Mouse (Mus musculus): ENCODE measurements at regions not wholly inside any gene's neighbourhood (a gene's known extent, or its start where the extent isn't known, plus 50 kb on each side); places are given as distances from the start of the nearest gene placed in this dataset.
A peak's percentile ranks its signal among the peaks of the same experiment; 100 is the strongest.
"Not testable (repeated sequence)": the region's sequence is repeated elsewhere in the genome, so short reads cannot be mapped to it uniquely, and the experiment has no call there.

DNA sequence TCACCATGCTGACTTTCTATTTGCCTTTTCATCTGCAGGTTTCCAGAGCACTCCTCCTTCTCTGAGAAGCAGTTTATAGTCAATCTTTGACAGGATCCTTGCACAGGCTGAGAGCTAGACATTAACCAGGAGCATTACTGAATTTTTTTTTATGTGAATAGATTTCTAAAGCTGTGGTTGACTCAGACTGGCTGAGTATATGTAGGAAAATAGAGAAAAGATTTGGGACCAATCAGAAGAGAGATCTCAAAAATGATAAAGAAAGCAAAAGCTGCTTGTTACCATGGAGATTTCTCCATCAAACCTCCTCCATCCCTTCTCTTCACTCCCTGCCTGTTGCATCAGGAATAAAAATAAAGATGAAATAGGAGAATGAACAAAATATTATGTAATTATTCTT is 731.2 kb upstream of the Ndn start:
- intact Hi-C loops (cut with DNase I): no loop called here
- no peak for DNase-seq

DNA sequence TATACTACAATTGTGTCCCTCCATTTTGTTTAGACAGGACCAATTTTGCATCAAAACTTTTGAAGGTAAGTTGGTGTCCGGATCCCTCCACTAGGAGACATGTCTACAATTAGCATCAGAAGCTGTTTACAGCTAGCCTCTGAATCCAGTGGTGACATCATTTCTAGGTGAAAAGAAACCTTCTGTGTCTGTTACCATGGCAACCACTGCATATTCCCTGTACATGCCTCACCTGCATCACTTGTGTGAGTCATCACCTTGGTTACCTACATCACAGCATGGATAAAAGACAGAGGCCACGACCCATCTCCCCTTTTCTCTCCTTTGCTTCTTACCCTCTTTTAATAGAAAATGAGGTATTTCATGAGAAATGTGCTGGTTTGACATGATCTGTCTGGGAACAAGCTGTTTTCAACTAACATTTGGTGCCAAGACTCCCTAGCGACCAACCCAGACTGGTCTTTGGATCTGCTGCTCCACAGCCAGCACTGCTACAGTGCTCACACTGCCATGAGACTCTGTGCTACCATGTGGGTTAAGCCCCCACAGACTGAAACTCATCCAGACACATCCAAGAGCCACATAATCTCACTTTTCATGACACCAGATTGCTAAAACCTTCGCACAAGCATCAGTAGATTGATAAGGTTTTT is 701.4 kb upstream of the Ndn start:
- no peak for DNase-seq
- intact Hi-C loops (cut with DNase I): no loop called here

DNA sequence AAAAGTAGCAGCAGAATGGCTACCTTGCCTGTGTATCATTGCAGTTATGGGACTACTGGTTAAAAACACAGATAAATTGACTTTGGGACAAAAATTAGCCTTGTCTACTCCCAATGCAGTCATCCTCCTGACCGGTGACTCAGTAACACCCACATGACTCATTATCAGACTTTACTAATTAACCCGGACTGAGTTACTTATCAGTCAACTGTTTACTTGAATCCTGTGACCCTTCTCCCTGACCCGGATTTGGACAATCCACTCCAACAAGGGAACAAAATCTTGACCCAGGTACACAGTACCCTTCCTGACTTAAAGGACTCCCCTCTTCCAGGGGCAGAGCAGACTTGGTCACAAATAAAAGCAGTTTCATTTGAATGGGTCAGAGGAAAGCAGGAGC is 688.3 kb upstream of the Ndn start:
- intact Hi-C loops (cut with DNase I): loop anchor here (10.0 kb wide), 1 partner anchor 57 kb away; no protein-coding TSS in a partner anchor
- DNase-seq: no peak

DNA sequence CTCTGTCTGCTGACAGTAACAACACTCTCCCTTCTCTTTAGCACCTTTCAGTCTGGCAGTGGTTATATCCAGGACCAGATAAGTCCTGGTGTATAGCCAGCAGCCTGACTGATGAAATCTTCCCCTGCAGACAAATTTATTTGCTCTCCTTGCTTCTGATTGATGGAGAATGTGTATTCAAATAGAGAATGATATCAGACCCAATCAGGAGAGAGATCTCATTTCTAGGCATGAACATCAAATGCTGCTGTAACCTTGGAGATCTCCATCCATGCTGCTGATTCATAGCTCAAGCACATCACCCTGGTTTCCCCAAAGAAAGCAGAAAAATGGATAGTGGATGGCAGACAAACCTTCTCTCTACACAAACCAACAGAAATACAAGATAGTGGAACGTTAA is 663.3 kb upstream of the Ndn start:
- no peak for DNase-seq
- intact Hi-C loops (cut with DNase I): no loop called here

DNA sequence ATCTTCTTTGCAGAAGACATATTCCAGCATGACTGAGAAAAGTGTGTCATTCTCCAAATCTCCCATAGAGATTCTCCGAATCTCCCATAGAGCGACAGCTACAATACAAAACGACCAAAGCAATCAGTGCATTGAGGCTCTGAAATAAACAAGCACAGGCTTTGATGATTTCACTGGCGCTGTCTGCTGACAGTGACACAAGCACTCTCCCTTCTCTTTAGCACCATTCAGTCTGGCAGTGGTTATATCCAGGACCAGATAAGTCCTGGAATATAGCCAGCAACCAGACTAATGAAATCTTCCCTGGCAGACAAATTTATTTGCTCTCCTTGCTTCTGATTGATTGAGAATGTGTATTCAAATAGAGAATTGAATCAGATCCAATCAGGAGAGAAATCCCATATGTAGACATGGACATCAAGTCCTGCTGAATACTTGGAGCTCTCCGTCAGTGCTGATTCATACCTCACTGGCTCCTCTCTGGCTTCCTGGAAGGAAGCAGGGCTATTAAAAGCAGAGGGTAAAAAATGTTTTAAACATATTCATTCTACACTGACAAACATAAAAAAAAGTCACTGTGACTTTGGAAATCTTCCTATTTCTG is 661.2 kb upstream of the Ndn start:
- intact Hi-C loops (cut with DNase I): no loop called here
- no peak for DNase-seq

DNA sequence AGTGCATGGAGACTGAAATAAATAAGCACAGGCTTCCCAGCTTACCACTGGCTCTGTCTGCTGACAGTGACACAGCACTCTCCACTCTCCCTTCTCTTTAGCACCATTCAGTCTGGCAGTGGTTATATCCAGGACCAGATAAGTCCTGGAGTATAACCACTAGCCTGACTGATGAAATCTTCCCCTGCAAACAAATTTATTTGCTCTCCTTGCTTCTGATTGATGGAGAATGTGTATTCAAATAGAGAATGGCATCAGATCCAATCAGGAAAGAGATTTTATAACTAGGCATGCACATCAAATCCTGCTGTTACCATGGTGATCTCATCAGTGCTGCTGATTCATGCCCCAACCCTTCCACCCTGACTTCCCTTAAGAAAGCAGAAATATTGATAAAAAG is 620.2 kb upstream of the Ndn start:
- DNase-seq: no peak

DNA sequence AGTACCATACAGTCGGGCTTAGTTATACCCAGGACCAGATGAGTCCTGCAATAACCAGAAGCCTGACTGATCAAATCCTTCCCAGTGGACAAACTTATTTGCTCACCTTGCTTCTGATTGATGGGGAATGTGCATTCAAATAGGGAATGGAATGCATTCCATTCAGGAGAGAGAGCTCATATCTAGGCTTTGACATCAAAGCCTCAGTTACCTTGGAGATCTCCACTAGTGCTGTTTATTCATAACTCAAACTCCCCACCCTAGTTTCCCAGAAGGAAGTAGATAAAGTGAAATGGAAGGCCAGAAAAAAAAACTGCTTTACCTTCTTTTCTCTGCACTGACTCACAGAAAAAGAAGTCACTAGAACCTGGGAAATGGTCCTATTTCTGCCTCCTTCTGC is 608.9 kb upstream of the Ndn start:
- intact Hi-C loops (cut with DNase I): no loop called here
- no peak for DNase-seq

More for the DNA sequence above, 620.2 kb upstream of the Ndn start:
- intact Hi-C loops (cut with DNase I): no loop called here

DNA sequence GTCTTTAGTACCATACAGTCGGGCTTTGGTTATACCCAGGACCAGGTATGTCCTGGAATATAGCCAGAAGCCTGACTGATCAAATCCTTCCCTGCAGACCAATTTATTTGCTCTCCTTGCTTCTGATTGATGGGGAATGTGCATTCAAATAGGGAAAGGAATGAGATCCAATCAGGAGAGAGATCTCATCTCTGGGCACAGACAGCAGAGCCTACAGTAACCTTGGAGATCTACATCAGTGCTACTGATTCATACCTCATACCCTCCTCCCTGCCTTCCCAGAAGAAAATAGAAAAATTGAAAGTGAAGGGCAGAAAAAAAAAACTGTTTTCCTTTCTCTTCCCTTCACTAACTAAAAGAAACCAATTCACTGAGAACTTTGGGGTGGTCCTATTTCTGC is 607.0 kb upstream of the Ndn start:
- DNase-seq; intact Hi-C loops (cut with DNase I): not testable (repeated sequence)

DNA sequence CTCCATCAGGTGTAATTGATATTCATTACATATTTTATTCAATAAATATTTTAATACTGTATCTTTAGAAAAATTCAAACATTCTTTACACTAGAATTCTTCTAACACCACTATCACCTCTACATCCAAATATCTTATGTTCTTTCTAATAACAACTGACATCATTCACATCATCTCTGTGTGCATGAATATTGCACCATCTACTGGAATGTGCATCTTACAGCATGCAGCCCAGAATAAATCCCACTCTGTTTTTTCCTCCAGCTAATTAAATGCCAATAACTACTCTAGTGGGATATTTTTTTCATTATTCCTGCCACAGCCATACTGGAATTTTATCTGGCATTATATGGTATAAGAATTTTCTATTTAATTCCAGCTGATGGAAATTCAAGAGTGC is 576.5 kb upstream of the Ndn start:
- intact Hi-C loops (cut with DNase I): loop anchor here (5.0 kb wide), 1 partner anchor 313 kb away; no protein-coding TSS in a partner anchor
- DNase-seq: no peak

DNA sequence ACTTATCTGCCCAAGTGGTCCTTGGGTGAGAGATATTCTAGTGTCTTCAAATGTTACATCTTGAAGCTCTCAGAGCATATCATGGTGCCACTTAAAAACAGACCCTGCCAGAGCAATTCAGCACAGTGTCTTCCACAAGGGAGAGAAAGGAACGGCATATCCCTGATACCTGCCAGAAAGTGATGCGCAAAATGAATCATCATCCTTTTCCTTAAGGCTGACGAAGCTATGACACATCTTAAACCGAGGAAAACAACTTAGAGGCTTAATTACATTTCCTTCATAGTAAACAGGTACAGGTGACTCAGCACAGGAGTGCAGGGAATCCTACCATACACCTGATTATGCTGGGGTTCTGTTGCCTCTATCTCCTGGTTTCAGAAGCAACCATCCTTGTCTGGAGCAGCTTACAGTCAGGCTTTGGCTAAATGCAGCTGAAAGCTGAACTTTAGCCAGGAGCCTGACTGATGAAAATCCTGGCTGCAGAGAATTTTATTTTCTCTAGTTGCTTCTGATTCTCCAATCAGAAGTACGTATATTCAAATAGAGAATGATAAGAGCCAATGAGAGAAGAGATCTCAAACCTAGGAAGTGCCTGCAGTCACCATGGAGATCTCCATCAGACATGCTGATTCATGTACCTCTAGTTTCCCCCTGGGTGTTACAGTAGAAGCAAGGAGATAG is 556.1 kb upstream of the Ndn start:
- intact Hi-C loops (cut with DNase I): no loop called here
- DNase-seq: no peak

DNA sequence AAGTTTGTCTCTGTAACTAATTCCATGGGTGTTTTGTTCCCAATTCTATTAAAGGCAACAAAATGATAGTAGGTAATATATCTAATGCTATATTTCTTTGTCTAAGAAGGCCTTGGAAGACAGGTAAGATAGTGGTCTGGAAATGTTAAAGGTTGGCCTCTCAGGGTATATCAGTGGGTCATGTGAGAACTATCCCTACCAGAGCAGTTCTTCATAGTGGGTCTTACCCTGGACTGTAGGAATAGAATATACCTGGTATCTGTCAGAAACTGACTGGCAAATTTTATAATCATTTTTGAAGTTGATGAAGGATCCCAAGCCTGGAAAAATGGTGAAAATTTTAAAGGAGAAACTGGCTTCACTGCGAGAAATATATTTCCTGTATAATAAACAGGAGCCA is 509.5 kb upstream of the Ndn start:
- DNase-seq: no peak
- intact Hi-C loops (cut with DNase I): no loop called here

DNA sequence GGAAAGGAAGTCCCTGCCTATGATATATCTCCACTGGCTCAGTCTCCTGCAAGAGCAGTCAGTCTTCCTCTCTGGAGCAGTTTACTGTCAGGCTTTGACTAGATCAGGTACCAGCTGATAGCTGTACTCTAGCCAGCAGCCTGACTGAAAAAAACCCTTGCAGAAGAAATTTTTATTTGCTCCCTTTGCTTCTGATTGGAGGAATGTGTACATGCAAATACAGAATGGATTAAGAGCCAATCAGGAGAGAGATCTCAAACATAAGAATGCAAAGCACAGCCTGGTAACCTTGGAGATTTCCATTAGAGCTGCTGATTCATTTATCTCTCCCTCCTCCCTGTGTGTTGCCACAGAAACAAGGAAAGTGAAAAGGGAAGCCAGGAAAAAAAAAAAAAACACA is 509.1 kb upstream of the Ndn start:
- peak; percentile 5 for DNase-seq
- intact Hi-C loops (cut with DNase I): no loop called here

DNA sequence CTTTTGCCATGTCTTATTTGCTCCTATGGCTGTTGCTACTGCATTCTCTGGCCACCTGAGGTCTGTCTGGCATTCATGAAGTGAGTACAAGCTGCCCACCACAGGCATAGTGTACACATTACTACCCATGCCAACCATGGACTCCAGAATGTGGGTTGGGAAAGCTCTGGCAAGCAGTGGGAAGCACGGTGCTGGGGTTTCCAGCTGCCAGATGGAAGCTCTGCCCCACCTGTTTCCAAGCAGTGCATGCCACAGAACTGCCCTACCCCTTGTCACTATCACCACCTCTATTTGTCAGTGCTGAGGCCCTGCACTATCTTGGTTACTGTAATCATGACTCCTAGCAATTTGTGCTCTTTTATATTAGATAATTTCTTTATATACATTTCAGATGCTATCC is 494.4 kb upstream of the Ndn start:
- intact Hi-C loops (cut with DNase I): no loop called here
- DNase-seq: no peak

DNA sequence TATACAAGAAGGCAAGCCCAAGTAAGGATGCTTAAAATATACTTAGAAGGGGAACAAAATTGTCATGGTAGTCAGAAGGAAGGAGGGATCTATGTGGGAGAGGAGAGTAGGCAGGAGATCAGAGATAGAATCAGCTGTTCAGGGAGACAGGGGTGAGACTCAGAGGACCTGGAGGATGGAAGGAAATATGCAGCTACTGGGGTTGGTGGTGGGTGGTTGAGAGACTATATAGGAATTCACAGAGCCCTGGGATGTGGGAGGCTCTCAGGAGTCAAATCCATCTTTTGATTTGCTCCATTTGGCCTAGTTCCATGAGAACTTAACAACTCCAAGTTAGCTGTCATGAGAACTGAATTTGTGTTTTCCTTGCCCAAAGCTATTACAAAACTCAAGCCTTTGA is 481.9 kb upstream of the Ndn start:
- intact Hi-C loops (cut with DNase I): no loop called here
- no peak for DNase-seq

DNA sequence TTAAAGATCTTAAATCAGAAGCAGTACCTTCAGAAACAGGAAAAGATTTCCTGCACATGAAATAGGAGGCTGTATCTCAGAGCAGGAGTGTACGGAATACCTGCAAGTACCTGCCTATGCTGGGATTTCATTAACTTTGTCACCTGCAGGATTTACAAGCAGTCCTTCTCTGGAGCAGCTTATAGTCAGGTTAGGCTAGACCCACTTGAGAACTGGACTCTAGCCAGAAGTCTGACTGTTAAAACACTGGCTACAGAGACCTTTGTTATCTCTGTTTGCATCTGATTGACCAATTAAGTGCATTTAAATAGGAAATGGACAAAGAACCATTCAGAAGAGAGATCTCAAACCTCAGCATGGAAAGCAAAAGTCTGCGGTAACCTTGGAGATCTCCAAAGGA is 480.0 kb upstream of the Ndn start:
- DNase-seq: no peak
- intact Hi-C loops (cut with DNase I): no loop called here

DNA sequence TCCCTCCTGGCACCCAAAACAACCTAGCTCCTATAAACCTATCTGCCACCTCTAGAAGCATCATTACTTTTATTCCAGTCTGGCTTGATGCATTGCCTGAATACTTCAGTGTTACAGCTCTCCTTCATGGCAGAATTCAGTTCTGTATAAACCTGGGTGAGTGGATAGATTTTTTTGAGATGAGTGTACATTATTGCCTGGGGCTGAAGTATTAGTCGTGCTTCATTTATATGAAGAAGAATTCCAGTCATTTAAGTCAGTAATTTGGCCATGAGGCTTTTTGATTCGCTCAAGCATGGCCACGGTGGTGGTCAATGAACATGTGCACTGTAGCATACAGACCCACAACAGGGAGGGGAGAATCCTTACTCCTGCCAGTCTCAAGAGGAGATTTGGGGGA is 470.1 kb upstream of the Ndn start:
- DNase-seq: no peak
- intact Hi-C loops (cut with DNase I): no loop called here

DNA sequence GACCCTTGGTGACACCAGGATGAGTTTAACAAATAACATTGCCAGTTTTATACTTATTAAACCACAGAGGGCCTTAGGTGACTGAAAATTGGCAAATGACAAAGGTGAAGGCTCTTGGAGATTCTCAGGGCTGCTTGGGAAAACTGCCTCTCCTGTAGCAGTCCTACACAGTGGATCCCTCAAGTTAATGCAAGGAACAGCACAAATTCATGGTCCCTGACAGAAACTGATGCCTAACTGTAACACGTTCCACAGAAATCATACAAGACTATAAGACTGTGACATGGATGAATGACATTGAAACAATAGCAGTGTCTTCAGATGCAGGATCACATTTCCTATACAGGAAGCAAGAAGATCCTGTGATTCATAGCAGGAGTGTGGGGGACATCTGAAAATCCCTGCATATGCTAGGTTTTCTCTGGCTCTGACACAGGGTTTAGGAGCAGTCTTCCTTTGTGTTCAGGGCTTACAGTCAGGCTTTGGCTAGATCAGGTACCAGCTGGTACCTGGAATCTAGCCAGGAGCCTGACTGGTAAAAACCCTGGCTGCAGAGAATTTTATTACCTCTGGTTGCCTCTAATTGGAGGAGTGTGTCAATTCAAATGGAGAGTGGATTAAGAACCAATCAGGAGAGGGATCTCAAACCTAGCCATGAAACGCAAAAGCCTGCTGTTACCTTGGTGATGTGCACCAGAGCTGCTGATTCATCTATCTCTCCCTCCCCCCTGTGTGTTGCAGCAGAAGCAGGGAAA is 468.9 kb upstream of the Ndn start:
- intact Hi-C loops (cut with DNase I): no loop called here
- peak; percentile 60 for DNase-seq

DNA sequence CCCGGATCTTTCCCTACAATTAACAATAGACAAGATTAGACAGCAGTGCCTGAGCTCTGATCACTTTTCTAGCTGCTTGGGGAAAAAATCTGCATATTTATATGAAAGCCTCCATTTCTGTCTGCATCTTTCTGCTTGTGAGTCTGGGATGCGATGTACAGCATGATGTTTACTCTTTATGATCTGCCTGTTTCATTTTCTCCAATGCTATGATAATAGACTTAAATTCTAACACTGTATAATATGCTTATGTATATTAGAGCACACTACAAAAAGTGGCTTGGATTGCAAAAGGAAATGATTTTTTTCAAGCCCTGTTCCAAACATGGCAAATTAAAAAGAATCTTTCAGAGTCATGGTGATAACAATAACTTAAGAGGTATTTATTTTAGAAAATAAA is 468.3 kb upstream of the Ndn start:
- DNase-seq: no peak
- intact Hi-C loops (cut with DNase I): no loop called here

DNA sequence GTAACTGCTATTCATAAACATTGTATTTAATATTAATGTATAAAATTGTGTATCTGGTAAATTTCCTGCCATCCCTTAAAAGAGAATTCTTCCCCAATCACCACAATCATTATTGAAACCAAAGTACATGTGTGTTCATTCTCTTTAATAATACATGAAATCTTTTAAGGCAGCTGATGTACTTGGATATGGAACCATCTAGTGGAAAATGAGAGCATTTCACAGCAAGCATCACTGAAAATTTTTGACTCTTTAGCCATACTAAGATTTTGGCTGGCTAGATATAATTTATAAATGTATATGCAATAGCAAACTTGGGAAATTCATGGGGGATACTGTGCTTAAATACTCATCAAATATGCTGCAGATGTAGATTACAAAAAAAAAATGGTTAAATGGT is 467.8 kb upstream of the Ndn start:
- no peak for DNase-seq
- intact Hi-C loops (cut with DNase I): no loop called here
